Mouse (Mus musculus): ENCODE data around the gene Spsb2. TPM values are rescaled to one million over a fixed set of nuclear protein-coding genes. Genes with fewer than 3 reads are reported as not detected.

Gene Spsb2
- polyA plus RNA-seq, 1 experiment from 2014 or later = 10.3 TPM

GRCm38 (mm10) chr6:124856916-124857839, 48.7 kb downstream of the Spsb2 start, which contains the start of gene P3h3:
Gene P3h3 (minus strand): TSS chr6:124857752.
- under 1% methylated on average over 83 of the region's 86 CpGs for whole genome bisulfite sequencing
- peaks cover 38% of the 10 kb centered on the region for H3K4me1 ChIP-seq (ENCODE audit: control insufficient read depth, insufficient read depth, low read depth, low read length)
- peak within 1 kb of the TSS; percentile 76 for H3K4me2 ChIP-seq (ENCODE audit: low read length)
- peak within 1 kb of the TSS; percentile 98 for H3K27ac ChIP-seq (ENCODE audit: low read depth, low read length)
- peak; percentile 89 for ATAC-seq
- H3K9ac ChIP-seq (ENCODE audit: low read depth, low read length) = peak within 1 kb of the TSS; percentile 96
- peak within 1 kb of the TSS; percentile 73 for H3K4me3 ChIP-seq (ENCODE audit: low read length)
- no peaks in the 10 kb centered on the region for H3K27me3 ChIP-seq (replicated peaks; ENCODE audit: control insufficient read depth, insufficient read depth, low read length)
- no peaks in the 10 kb centered on the region for H3K36me3 ChIP-seq (ENCODE audit: control insufficient read depth, insufficient read depth, low read length)
- no peaks in the 10 kb centered on the region for H3K9me3 ChIP-seq (ENCODE audit: control insufficient read depth, low read length)

GRCm38 (mm10) chr6:124857840-124858530, 49.5 kb downstream of the Spsb2 start:
- Histone ChIP-seq H3K36me3 (ENCODE audit: control insufficient read depth, insufficient read depth, low read length) (no peaks in the 10 kb centered on the region), H3K4me2 (ENCODE audit: low read length) (peak overlapping the region; percentile 76), H3K27ac (ENCODE audit: low read depth, low read length) (peak overlapping the region; percentile 98), H3K9me3 (ENCODE audit: control insufficient read depth, low read length) (no peaks in the 10 kb centered on the region), H3K27me3 (replicated peaks; ENCODE audit: control insufficient read depth, insufficient read depth, low read length) (no peaks in the 10 kb centered on the region), H3K4me1 (ENCODE audit: control insufficient read depth, insufficient read depth, low read depth, low read length) (peaks cover 44% of the 10 kb centered on the region), H3K4me3 (ENCODE audit: low read length) (peak overlapping the region; percentile 73), H3K9ac (ENCODE audit: low read depth, low read length) (peak overlapping the region; percentile 96)
- WGBS = 21% methylated on average over 26 of the region's 26 CpGs
- ATAC-seq = no peak

GRCm38 (mm10) chr6:124858561-124859318, 50.3 kb downstream of the Spsb2 start:
- H3K27ac ChIP-seq (ENCODE audit: low read depth, low read length) = no peak overlapping the region
- no peaks in the 10 kb centered on the region for H3K27me3 ChIP-seq (replicated peaks; ENCODE audit: control insufficient read depth, insufficient read depth, low read length)
- H3K36me3 ChIP-seq (ENCODE audit: control insufficient read depth, insufficient read depth, low read length) = no peaks in the 10 kb centered on the region
- ATAC-seq = no peak
- H3K9ac ChIP-seq (ENCODE audit: low read depth, low read length) = no peak overlapping the region
- WGBS = 79% methylated on average over 28 of the region's 28 CpGs
- H3K4me2 ChIP-seq (ENCODE audit: low read length) = peak overlapping the region; percentile 1; the same call in 1 of the 2 replicates
- peaks cover 44% of the 10 kb centered on the region for H3K4me1 ChIP-seq (ENCODE audit: control insufficient read depth, insufficient read depth, low read depth, low read length)
- H3K9me3 ChIP-seq (ENCODE audit: control insufficient read depth, low read length) = no peaks in the 10 kb centered on the region
- H3K4me3 ChIP-seq (ENCODE audit: low read length) = no peak overlapping the region

GRCm38 (mm10) chr6:124859725-124860124, 51.3 kb downstream of the Spsb2 start:
- H3K4me1 ChIP-seq (ENCODE audit: control insufficient read depth, insufficient read depth, low read depth, low read length) = peaks cover 50% of the 10 kb centered on the region
- H3K9me3 ChIP-seq (ENCODE audit: control insufficient read depth, low read length) = no peaks in the 10 kb centered on the region
- H3K27ac ChIP-seq (ENCODE audit: low read depth, low read length) = peak overlapping the region; percentile 67
- H3K4me2 ChIP-seq (ENCODE audit: low read length) = peak overlapping the region; percentile 43
- ATAC-seq = no peak
- peak overlapping the region; percentile 59 for H3K9ac ChIP-seq (ENCODE audit: low read depth, low read length)
- H3K27me3 ChIP-seq (replicated peaks; ENCODE audit: control insufficient read depth, insufficient read depth, low read length) = no peaks in the 10 kb centered on the region
- peak overlapping the region; percentile 13; the same call in 1 of the 2 replicates for H3K4me3 ChIP-seq (ENCODE audit: low read length)
- H3K36me3 ChIP-seq (ENCODE audit: control insufficient read depth, insufficient read depth, low read length) = no peaks in the 10 kb centered on the region
- WGBS = 9% methylated on average over 12 of the region's 12 CpGs

Other genes with a start within 250 kb of the Spsb2 start
- 0.09 TPM in 1 of 2 replicates, not detected in the other for gene C1rb, start 238.4 kb upstream of the Spsb2 start, polyA plus RNA-seq (2015; fragmentation: Nextera tagmentation; extraction: Ambion mirVana)
- 0.10 TPM in 1 of 2 replicates, not detected in the other for gene C1s2, start 172.6 kb upstream of the Spsb2 start, polyA plus RNA-seq (2015; fragmentation: Nextera tagmentation; extraction: Ambion mirVana)
- 51.1 and 53.7 TPM in 2 replicates for gene Lpcat3, start 145.6 kb upstream of the Spsb2 start, polyA plus RNA-seq (2015; fragmentation: Nextera tagmentation; extraction: Ambion mirVana)
- gene Emg1, start 96.5 kb upstream of the Spsb2 start, polyA plus RNA-seq (2015; fragmentation: Nextera tagmentation; extraction: Ambion mirVana) = 104 and 108 TPM in 2 replicates
- 249 and 250 TPM in 2 replicates for gene Phb2, start 96.3 kb upstream of the Spsb2 start, polyA plus RNA-seq (2015; fragmentation: Nextera tagmentation; extraction: Ambion mirVana)
- gene Ptpn6, start 69.9 kb upstream of the Spsb2 start, polyA plus RNA-seq (2015; fragmentation: Nextera tagmentation; extraction: Ambion mirVana) = 4.8 and 4.9 TPM in 2 replicates
- 587 and 645 TPM in 2 replicates for gene Grcc10, start 67.3 kb upstream of the Spsb2 start, polyA plus RNA-seq (2015; fragmentation: Nextera tagmentation; extraction: Ambion mirVana)
- gene Gm45234, start 52.6 kb upstream of the Spsb2 start, polyA plus RNA-seq (2015; fragmentation: Nextera tagmentation; extraction: Ambion mirVana) = not detected in 2 replicates
- 24.7 and 28.5 TPM in 2 replicates for gene Atn1, start 52.1 kb upstream of the Spsb2 start, polyA plus RNA-seq (2015; fragmentation: Nextera tagmentation; extraction: Ambion mirVana)
- 192 and 210 TPM in 2 replicates for gene Eno2, start 39.0 kb upstream of the Spsb2 start, polyA plus RNA-seq (2015; fragmentation: Nextera tagmentation; extraction: Ambion mirVana)
- gene Lrrc23, start 28.9 kb upstream of the Spsb2 start, polyA plus RNA-seq (2015; fragmentation: Nextera tagmentation; extraction: Ambion mirVana) = 4.0 and 5.3 TPM in 2 replicates
- gene Tpi1, start 5.6 kb downstream of the Spsb2 start, polyA plus RNA-seq (2015; fragmentation: Nextera tagmentation; extraction: Ambion mirVana) = 544 and 601 TPM in 2 replicates
- gene Usp5, start 20.8 kb downstream of the Spsb2 start, polyA plus RNA-seq (2015; fragmentation: Nextera tagmentation; extraction: Ambion mirVana) = 220 and 232 TPM in 2 replicates
- 34.2 and 38.5 TPM in 2 replicates for gene Cdca3, start 20.9 kb downstream of the Spsb2 start, polyA plus RNA-seq (2015; fragmentation: Nextera tagmentation; extraction: Ambion mirVana)
- gene Gnb3, start 31.6 kb downstream of the Spsb2 start, polyA plus RNA-seq (2015; fragmentation: Nextera tagmentation; extraction: Ambion mirVana) = 1.0 and 1.1 TPM in 2 replicates
- gene P3h3, start 49.1 kb downstream of the Spsb2 start, polyA plus RNA-seq (2015; fragmentation: Nextera tagmentation; extraction: Ambion mirVana) = 7.5 and 16.2 TPM in 2 replicates
- 30.9 and 32.9 TPM in 2 replicates for gene Gpr162, start 55.3 kb downstream of the Spsb2 start, polyA plus RNA-seq (2015; fragmentation: Nextera tagmentation; extraction: Ambion mirVana)
- 0.26 and 0.27 TPM in 2 replicates for gene Cd4, start 79.6 kb downstream of the Spsb2 start, polyA plus RNA-seq (2015; fragmentation: Nextera tagmentation; extraction: Ambion mirVana)
- 3.0 and 3.6 TPM in 2 replicates for gene Lag3, start 103.0 kb downstream of the Spsb2 start, polyA plus RNA-seq (2015; fragmentation: Nextera tagmentation; extraction: Ambion mirVana)
- gene Ptms, start 111.4 kb downstream of the Spsb2 start, polyA plus RNA-seq (2015; fragmentation: Nextera tagmentation; extraction: Ambion mirVana) = 609 and 678 TPM in 2 replicates
- gene Mlf2, start 122.7 kb downstream of the Spsb2 start, polyA plus RNA-seq (2015; fragmentation: Nextera tagmentation; extraction: Ambion mirVana) = 574 and 587 TPM in 2 replicates
- gene Cops7a, start 156.9 kb downstream of the Spsb2 start, polyA plus RNA-seq (2015; fragmentation: Nextera tagmentation; extraction: Ambion mirVana) = 107 TPM in 2 replicates
- 67.4 and 77.9 TPM in 2 replicates for gene Pianp, start 188.0 kb downstream of the Spsb2 start, polyA plus RNA-seq (2015; fragmentation: Nextera tagmentation; extraction: Ambion mirVana)
- 11.6 and 15.2 TPM in 2 replicates for gene Zfp384, start 200.5 kb downstream of the Spsb2 start, polyA plus RNA-seq (2015; fragmentation: Nextera tagmentation; extraction: Ambion mirVana)
- 133 and 137 TPM in 2 replicates for gene Ing4, start 231.1 kb downstream of the Spsb2 start, polyA plus RNA-seq (2015; fragmentation: Nextera tagmentation; extraction: Ambion mirVana)
- gene Acrbp, start 241.0 kb downstream of the Spsb2 start, polyA plus RNA-seq (2015; fragmentation: Nextera tagmentation; extraction: Ambion mirVana) = 18.2 and 20.9 TPM in 2 replicates